Mouse (Mus musculus) intestine, postnatal 0 days (tissue): Measurements from ENCODE around the gene Ovca2. TPM values are rescaled to one million over a fixed set of nuclear protein-coding genes. Genes with fewer than 3 reads are reported as not detected.

Source experiments
- ATAC-seq: fragments of 200-750 bp; cut with Nextera tagmentation; 2 replicates; pipeline ENCODE4 v1.8.0; 2017; ENCODE audit warnings: mild to moderate bottlenecking, moderate TSS enrichment, moderate library complexity
- H3K27ac ChIP-seq: fragments of 300-500 bp; sonication (generic); 2 replicates; pipeline ENCODE4 v1.5.1; 2014; ENCODE audit warnings: mild to moderate bottlenecking, low read depth, low read length, moderate library complexity
- H3K27me3 ChIP-seq: fragments of 300-500 bp; sonication (generic); replicated peaks from 2 replicates; pipeline ENCODE4 v1.6.1; 2014; ENCODE audit warnings: low read length, mixed read lengths; ENCODE audit not compliant: control insufficient read depth, insufficient read depth
- H3K36me3 ChIP-seq: fragments of 300-500 bp; sonication (generic); 2 replicates; pipeline ENCODE4 v1.6.1; 2014; ENCODE audit warnings: mild to moderate bottlenecking, moderate library complexity; ENCODE audit not compliant: control insufficient read depth, insufficient read depth
- H3K4me1 ChIP-seq: fragments of 300-500 bp; sonication (generic); replicated peaks from 2 replicates; pipeline ENCODE4 v1.6.1; 2014; ENCODE audit warnings: antibody characterized with exemption, low read length, mixed read lengths; ENCODE audit not compliant: control insufficient read depth, insufficient read depth
- H3K4me2 ChIP-seq: fragments of 300-500 bp; sonication (generic); replicated peaks from 2 replicates; pipeline ENCODE4 v1.6.1; 2014; ENCODE audit warnings: low read depth, mild to moderate bottlenecking, moderate library complexity
- H3K4me3 ChIP-seq: fragments of 300-500 bp; sonication (generic); 2 replicates; pipeline ENCODE4 v1.5.1; 2014; ENCODE audit warnings: low read depth, low read length
- H3K9ac ChIP-seq: fragments of 300-500 bp; sonication (generic); 2 replicates; pipeline ENCODE4 v1.6.1; 2014; ENCODE audit warnings: mild to moderate bottlenecking, low read depth, low read length
- H3K9me3 ChIP-seq: fragments of 300-500 bp; sonication (generic); 2 replicates; pipeline ENCODE4 v1.6.1; 2016; ENCODE audit warnings: mixed run types; ENCODE audit not compliant: control insufficient read depth
- CTCF ChIP-seq: sonication (generic); IDR thresholded peaks from 2 replicates; pipeline ENCODE4 v1.5.1; 2016; ENCODE audit warnings: low read depth, mild to moderate bottlenecking, control low read depth, antibody characterized with exemption, moderate library complexity
- WGBS: fragments of 180-500 bp; shearing (Covaris S2); extraction: QIAGEN DNeasy Blood & Tissue Kit; methylation state at CpG from one replicate; pipeline ENCODE4 v1.1.7; 2014; 5-methylcytosine and 5-hydroxymethylcytosine counted together
- polyA plus RNA-seq: library from polyadenylated mRNA; unstranded; fragments of >200 nt; fragmentation: Nextera tagmentation; extraction: Ambion mirVana; gene quantifications from 2 replicates; pipeline ENCODE4 v1.2.1, GENCODE M21; 2015

Ovca2 gene
- 21.6 and 22.4 TPM in 2 replicates for polyA plus RNA-seq

DNA sequence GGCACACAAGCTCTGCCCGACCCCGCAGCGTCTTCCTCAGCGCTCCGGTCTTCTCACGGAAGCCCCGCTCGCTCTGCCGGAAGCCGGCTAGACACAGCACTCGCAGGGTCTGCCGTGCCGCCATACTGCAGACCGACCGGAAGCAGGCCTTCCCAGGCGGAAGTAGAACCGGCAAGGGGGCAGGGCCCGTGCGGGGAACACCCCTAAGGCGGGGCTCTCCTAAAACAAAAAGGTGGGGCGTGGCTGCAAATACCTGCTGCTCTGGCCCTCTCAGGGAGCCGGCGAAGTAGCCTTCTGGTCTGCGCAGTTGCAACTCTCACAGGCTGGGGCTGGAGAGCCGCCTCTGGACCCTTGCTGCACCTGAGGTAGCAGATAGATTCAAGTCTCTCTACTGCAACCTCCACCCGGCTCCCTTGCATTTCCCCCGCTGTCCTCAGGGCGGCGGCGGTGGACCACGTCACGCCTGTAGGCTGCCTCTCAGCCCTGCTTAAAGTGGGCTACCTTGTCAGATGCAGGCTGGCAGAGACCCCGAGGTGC, at the start of gene Ovca2:
Ovca2 (minus strand) TSS at position 164 of the 537 bp plus-strand sequence.
- Histone ChIP-seq H3K4me3 (peak within 1 kb of the TSS; percentile 71), H3K27ac (peak within 1 kb of the TSS; percentile 51), H3K36me3 (peaks cover 18% of the 10 kb centered on the region), H3K27me3 (no peaks in the 10 kb centered on the region), H3K4me1 (peaks cover 5% of the 10 kb centered on the region; the same call in 1 of the 2 replicates), H3K9ac (peak within 1 kb of the TSS; percentile 60), H3K9me3 (no peaks in the 10 kb centered on the region), H3K4me2 (peak within 1 kb of the TSS; percentile 83)
- ATAC-seq: peak; percentile 93
- WGBS: under 1% methylated on average over 33 of the region's 33 CpGs
- TF ChIP-seq CTCF: peak; percentile 98

DNA sequence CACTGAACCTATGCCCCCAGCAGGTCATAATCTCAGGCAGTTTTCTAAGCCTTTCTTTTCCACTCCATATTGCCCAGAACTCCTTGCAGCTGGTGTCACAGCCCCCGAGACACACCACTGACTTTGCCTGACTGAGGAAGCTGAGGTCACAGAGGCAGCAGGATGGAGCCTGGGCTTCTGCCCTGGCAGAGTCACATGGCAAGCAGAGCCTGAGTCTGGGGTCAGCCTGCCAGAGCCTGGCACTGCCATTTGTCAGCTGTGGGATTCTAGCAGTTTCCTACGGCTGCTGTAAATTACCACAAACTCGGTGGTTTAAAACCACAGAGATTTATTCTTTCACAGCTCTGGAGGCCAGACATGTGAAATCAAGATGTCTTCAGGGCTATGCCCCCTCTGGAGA, 49.0 kb upstream of the Ovca2 start:
- no peak overlapping the region for H3K4me2 ChIP-seq
- no peak overlapping the region for H3K27ac ChIP-seq
- no peaks in the 10 kb centered on the region for H3K9me3 ChIP-seq
- H3K9ac ChIP-seq: no peak overlapping the region
- no peaks in the 10 kb centered on the region for H3K4me1 ChIP-seq
- ATAC-seq: no peak
- H3K4me3 ChIP-seq: no peak overlapping the region
- no peak for TF ChIP-seq CTCF
- 62% methylated on average over 3 of the region's 3 CpGs for WGBS
- no peaks in the 10 kb centered on the region for H3K27me3 ChIP-seq
- no peaks in the 10 kb centered on the region; the same call in 1 of the 2 replicates for H3K36me3 ChIP-seq

GRCm38 (mm10) chr11:75224835-75225234, 46.2 kb upstream of the Ovca2 start:
- Histone ChIP-seq H3K4me3 (no peak overlapping the region), H3K9me3 (no peaks in the 10 kb centered on the region), H3K27me3 (no peaks in the 10 kb centered on the region), H3K4me2 (no peak overlapping the region), H3K36me3 (no peaks in the 10 kb centered on the region; the same call in 1 of the 2 replicates), H3K4me1 (no peaks in the 10 kb centered on the region), H3K9ac (no peak overlapping the region), H3K27ac (no peak overlapping the region)
- no peak for ATAC-seq
- TF ChIP-seq CTCF: no peak
- 86% methylated on average over 4 of the region's 4 CpGs for WGBS

- H3K4me3 ChIP-seq: no peak overlapping the region
- TF ChIP-seq CTCF: no peak
- H3K36me3 ChIP-seq: no peaks in the 10 kb centered on the region; the same call in 1 of the 2 replicates
- no peaks in the 10 kb centered on the region for H3K4me1 ChIP-seq
- no peak overlapping the region for H3K4me2 ChIP-seq
- WGBS: 92% methylated on average over 12 of the region's 12 CpGs
- no peaks in the 10 kb centered on the region for H3K9me3 ChIP-seq
- H3K9ac ChIP-seq: no peak overlapping the region
- ATAC-seq: no peak
- no peaks in the 10 kb centered on the region for H3K27me3 ChIP-seq
- no peak overlapping the region for H3K27ac ChIP-seq
Observed at GRCm38 (mm10) chr11:75224062-75224461, 45.4 kb upstream of the Ovca2 start.

DNA sequence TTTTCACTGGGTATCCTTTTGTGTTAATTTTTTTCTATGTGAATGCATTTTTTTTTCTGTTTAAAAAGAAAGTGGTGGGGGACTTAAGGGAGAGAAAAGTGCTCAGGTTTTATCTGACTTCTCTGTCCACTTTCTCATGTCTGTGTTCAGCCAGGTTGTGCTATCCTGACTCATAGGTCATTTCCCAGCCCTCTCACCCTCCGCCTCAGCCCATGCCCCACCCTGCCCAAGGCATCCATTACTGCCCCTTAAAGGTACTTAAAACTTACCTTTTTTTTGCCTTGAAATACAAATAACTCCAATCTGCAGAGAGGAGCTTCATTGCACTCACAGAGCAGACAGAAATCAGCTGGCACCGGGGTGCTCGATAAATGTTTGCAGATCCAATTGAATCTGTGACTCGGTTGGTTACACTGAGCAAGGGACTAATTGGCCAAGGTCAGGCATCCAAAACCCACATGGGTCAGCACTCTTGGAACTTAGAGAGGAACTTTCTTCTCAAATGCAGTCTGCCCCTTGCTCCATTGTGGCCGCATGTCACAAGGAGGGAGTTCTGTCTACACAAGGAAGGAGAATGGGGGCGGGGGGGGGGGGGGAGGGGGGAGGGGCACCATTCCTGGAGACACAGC, 42.0 kb upstream of the Ovca2 start:
- Histone ChIP-seq H3K27ac (no peak overlapping the region), H3K4me2 (no peak overlapping the region), H3K4me3 (no peak overlapping the region), H3K27me3 (no peaks in the 10 kb centered on the region), H3K9ac (no peak overlapping the region), H3K36me3 (no peaks in the 10 kb centered on the region; the same call in 1 of the 2 replicates), H3K4me1 (no peaks in the 10 kb centered on the region), H3K9me3 (no peaks in the 10 kb centered on the region)
- ATAC-seq: no peak
- no peak for TF ChIP-seq CTCF
- 48% methylated on average over 5 of the region's 6 CpGs for WGBS

DNA sequence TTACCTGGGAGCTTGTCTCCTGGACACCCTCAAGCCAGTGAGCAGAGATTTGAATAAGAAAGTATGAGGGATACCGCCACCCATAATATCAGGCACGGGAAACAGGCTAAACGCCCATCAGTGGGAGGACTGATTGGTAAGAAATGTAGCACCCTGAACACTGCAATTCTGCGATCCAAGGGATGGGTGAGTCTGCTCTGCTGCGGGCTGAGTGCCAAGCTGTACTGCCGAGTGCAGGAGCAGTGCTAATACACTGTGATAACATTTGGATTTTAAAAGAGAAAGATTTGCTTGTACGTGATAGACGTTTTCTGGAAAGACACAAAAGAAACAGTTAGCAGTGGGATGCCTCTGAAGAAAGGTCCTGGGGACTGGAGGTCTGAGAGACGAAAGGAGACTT, 41.5 kb upstream of the Ovca2 start:
- Histone ChIP-seq H3K9me3 (no peaks in the 10 kb centered on the region), H3K4me3 (no peak overlapping the region), H3K36me3 (no peaks in the 10 kb centered on the region; the same call in 1 of the 2 replicates), H3K27me3 (no peaks in the 10 kb centered on the region), H3K9ac (no peak overlapping the region), H3K27ac (no peak overlapping the region), H3K4me1 (0 out of 2 replicates have a peak, but pooled peaks cover 3% of the 10 kb centered on the region), H3K4me2 (no peak overlapping the region)
- no peak for TF ChIP-seq CTCF
- WGBS: 45% methylated on average over 9 of the region's 9 CpGs
- ATAC-seq: no peak
